Mouse (Mus musculus) adipose tissue, adult 10 weeks (tissue): ENCODE data around the gene Hmga1. TPM values are rescaled to one million over a fixed set of nuclear protein-coding genes. Genes with fewer than 3 reads are reported as not detected.

Experiments
- polyA plus RNA-seq: library from polyadenylated mRNA; stranded (reverse); fragments of 350-450 nt; fragmentation: Illumina TruSeq; extraction: RNeasy Lipid Tissue Mini Kit (QIAGEN cat#74804); gene quantifications from one replicate; pipeline ENCODE4 v1.2.3, GENCODE M21; 2014; ENCODE audit warnings: low read depth, low replicate concordance

The Hmga1 gene
- 35.1 TPM for polyA plus RNA-seq

GRCm38 (mm10) chr17:27556315-27557011 lies at the start of gene Hmga1:
Gene Hmga1, plus strand, starts transcription at chr17:27556497.

GRCm38 (mm10) chr17:27521303-27521702 lies 35.0 kb upstream of the Hmga1 start, which contains the start of gene Grm4:
Gene Grm4, minus strand, starts transcription at chr17:27521403.

GRCm38 (mm10) chr17:27565163-27565941 lies 9.1 kb downstream of the Hmga1 start, which contains the start of gene AI413582:
Gene AI413582, minus strand, starts transcription at chr17:27565756.

Other genes with a start within 250 kb of the Hmga1 start
- gene Grm4, start 35.1 kb upstream of the Hmga1 start, polyA plus RNA-seq, result not detected
- gene AI413582, start 9.3 kb downstream of the Hmga1 start, polyA plus RNA-seq, result 27.0 TPM
- gene Nudt3, start 67.0 kb downstream of the Hmga1 start, polyA plus RNA-seq, result 74.8 TPM
- not detected for gene RPS10-NUDT3, start 78.7 kb downstream of the Hmga1 start, polyA plus RNA-seq
- gene Rps10, start 80.2 kb downstream of the Hmga1 start, polyA plus RNA-seq, result 1,364 TPM
- gene Pacsin1, start 99.0 kb downstream of the Hmga1 start, polyA plus RNA-seq, result 14.0 TPM
- gene Spdef, start 172.5 kb downstream of the Hmga1 start, polyA plus RNA-seq, result 1.3 TPM